Mouse (Mus musculus): ENCODE data around the gene Syne3.

Gene Syne3

GRCm38 (mm10) chr12:105009370-105010212, at the start of gene Syne3:
TSS of gene Syne3 (minus strand) at chr12:105009809.
- DNase-seq (ENCODE audit: low read depth, low spot score): no peak

- DNase-seq (ENCODE audit: low read depth, low spot score): no peak
Observed at GRCm38 (mm10) chr12:105055308-105055707, 45.7 kb upstream of the Syne3 start.

- no peak for DNase-seq (ENCODE audit: low read depth, low spot score)
Observed at GRCm38 (mm10) chr12:105054041-105054440, 44.4 kb upstream of the Syne3 start.

GRCm38 (mm10) chr12:105050898-105051297, 41.3 kb upstream of the Syne3 start:
- no peak for DNase-seq (ENCODE audit: low read depth, low spot score)

- DNase-seq (ENCODE audit: low read depth, low spot score): no peak
Observed at GRCm38 (mm10) chr12:105049813-105050212, 40.2 kb upstream of the Syne3 start.

- no peak for DNase-seq (ENCODE audit: low read depth, low spot score)
Observed at GRCm38 (mm10) chr12:105048301-105048863, 38.8 kb upstream of the Syne3 start.

- no peak for DNase-seq (ENCODE audit: low read depth, low spot score)
Observed at GRCm38 (mm10) chr12:105044775-105045174, 35.2 kb upstream of the Syne3 start.

GRCm38 (mm10) chr12:105043081-105043480, 33.5 kb upstream of the Syne3 start:
- no peak for DNase-seq (ENCODE audit: low read depth, low spot score)

- DNase-seq (ENCODE audit: low read depth, low spot score): no peak
Observed at GRCm38 (mm10) chr12:105040950-105041349, 31.3 kb upstream of the Syne3 start.

GRCm38 (mm10) chr12:105039578-105040289, 30.1 kb upstream of the Syne3 start:
- DNase-seq (ENCODE audit: low read depth, low spot score): no peak

- DNase-seq (ENCODE audit: low read depth, low spot score): no peak
Observed at GRCm38 (mm10) chr12:105038918-105039317, 29.3 kb upstream of the Syne3 start.

- DNase-seq (ENCODE audit: low read depth, low spot score): no peak
Observed at GRCm38 (mm10) chr12:105038211-105038610, 28.6 kb upstream of the Syne3 start.

- no peak for DNase-seq (ENCODE audit: low read depth, low spot score)
Observed at GRCm38 (mm10) chr12:105034130-105034769, 24.6 kb upstream of the Syne3 start.

- no peak for DNase-seq (ENCODE audit: low read depth, low spot score)
Observed at GRCm38 (mm10) chr12:105032832-105033775, 23.5 kb upstream of the Syne3 start.

GRCm38 (mm10) chr12:105032147-105032831, 22.7 kb upstream of the Syne3 start, which contains the start of gene Glrx5:
TSS of gene Glrx5 (plus strand) at chr12:105032688.
- DNase-seq (ENCODE audit: low read depth, low spot score): peak; percentile 100

- no peak for DNase-seq (ENCODE audit: low read depth, low spot score)
Observed at GRCm38 (mm10) chr12:105031081-105032058, 21.8 kb upstream of the Syne3 start.

- DNase-seq (ENCODE audit: low read depth, low spot score): no peak
Observed at GRCm38 (mm10) chr12:105029890-105030289, 20.3 kb upstream of the Syne3 start.

GRCm38 (mm10) chr12:105027323-105027991, 17.8 kb upstream of the Syne3 start:
- peak; percentile 60 for DNase-seq (ENCODE audit: low read depth, low spot score)
